Mouse (Mus musculus) hindbrain, embryonic 11.5 days (tissue): ENCODE results near the gene Ciao1. TPM values are rescaled to one million over a fixed set of nuclear protein-coding genes. Genes with fewer than 3 reads are reported as not detected.
"Not testable (repeated sequence)": the region's sequence is repeated elsewhere in the genome, so short reads cannot be mapped to it uniquely, and the experiment has no call there.

Experiments
- ATAC-seq: fragments of 200-750 bp; cut with Nextera tagmentation; 2 replicates; pipeline ENCODE4 v1.8.0; 2017; ENCODE audit warnings: mild to moderate bottlenecking, moderate TSS enrichment, moderate library complexity; ENCODE audit not compliant: low FRiP score
- DNase-seq: peaks from one replicate; pipeline ENCODE4 v3.0.0-alpha.2; 2015; ENCODE audit warnings: low spot score
- H3K27ac ChIP-seq: fragments of 300-500 bp; sonication (generic); 2 replicates; pipeline ENCODE4 v1.5.1; 2014; ENCODE audit warnings: mild to moderate bottlenecking, low read depth, low read length
- H3K27me3 ChIP-seq: fragments of 300-500 bp; sonication (generic); 2 replicates; pipeline ENCODE4 v1.6.1; 2014; ENCODE audit warnings: mild to moderate bottlenecking, low read length, moderate library complexity, mixed read lengths; ENCODE audit not compliant: control insufficient read depth, insufficient read depth
- H3K36me3 ChIP-seq: fragments of 300-500 bp; sonication (generic); 2 replicates; pipeline ENCODE4 v1.6.1; 2014; ENCODE audit warnings: mild to moderate bottlenecking, low read length, moderate library complexity, mixed read lengths; ENCODE audit not compliant: control insufficient read depth, insufficient read depth
- H3K4me1 ChIP-seq: fragments of 300-500 bp; sonication (generic); replicated peaks from 2 replicates; pipeline ENCODE4 v1.6.1; 2014; ENCODE audit warnings: low read length, mixed read lengths; ENCODE audit not compliant: control insufficient read depth, insufficient read depth
- H3K4me2 ChIP-seq: fragments of 300-500 bp; sonication (generic); replicated peaks from 2 replicates; pipeline ENCODE4 v1.6.1; 2014; ENCODE audit warnings: mild to moderate bottlenecking, low read depth, low read length
- H3K4me3 ChIP-seq: fragments of 300-500 bp; sonication (generic); 2 replicates; pipeline ENCODE4 v1.5.1; 2014; ENCODE audit warnings: low read depth, low read length
- H3K9ac ChIP-seq: fragments of 300-500 bp; sonication (generic); 2 replicates; pipeline ENCODE4 v1.6.1; 2014; ENCODE audit warnings: low read depth, low read length
- H3K9me3 ChIP-seq: fragments of 300-500 bp; sonication (generic); 2 replicates; pipeline ENCODE4 v1.6.1; 2016; ENCODE audit warnings: low read length; ENCODE audit not compliant: control insufficient read depth
- WGBS: fragments of 180-500 bp; shearing (Covaris S2); extraction: QIAGEN DNeasy Blood & Tissue Kit; methylation state at CpG from one replicate; pipeline ENCODE4 v1.1.7; 2014; 5-methylcytosine and 5-hydroxymethylcytosine counted together
- polyA plus RNA-seq: library from polyadenylated mRNA; unstranded; fragments of >200 nt; fragmentation: Nextera tagmentation; extraction: Ambion mirVana; gene quantifications from 2 replicates; pipeline ENCODE4 v1.2.1, GENCODE M21; 2014

Gene Ciao1
- polyA plus RNA-seq, 1 experiment from 2014 or later = 57.9 TPM

- no peak overlapping the region for H3K27ac ChIP-seq
- H3K27me3 ChIP-seq = no peaks in the 10 kb centered on the region
- H3K4me3 ChIP-seq = no peak overlapping the region
- H3K36me3 ChIP-seq = peaks cover 25% of the 10 kb centered on the region
- no peak overlapping the region for H3K9ac ChIP-seq
- no peak for ATAC-seq
- no peaks in the 10 kb centered on the region for H3K9me3 ChIP-seq
- H3K4me1 ChIP-seq = no peaks in the 10 kb centered on the region
- no peak overlapping the region for H3K4me2 ChIP-seq
- 98% methylated on average over 5 of the region's 5 CpGs for WGBS
- no peak for DNase-seq
Measured at GRCm38 (mm10) chr2:127217746-127218145, 29.9 kb downstream of the Ciao1 start.

GRCm38 (mm10) chr2:127210701-127211100 lies 36.9 kb downstream of the Ciao1 start:
- DNase-seq = no peak
- H3K4me1 ChIP-seq = no peaks in the 10 kb centered on the region; the same call in 1 of the 2 replicates
- H3K27me3 ChIP-seq = no peaks in the 10 kb centered on the region
- H3K4me3 ChIP-seq = no peak overlapping the region
- H3K9me3 ChIP-seq = no peaks in the 10 kb centered on the region
- H3K27ac ChIP-seq = no peak overlapping the region
- no peak for ATAC-seq
- peaks cover 19% of the 10 kb centered on the region; the same call in 1 of the 2 replicates for H3K36me3 ChIP-seq
- no peak overlapping the region for H3K9ac ChIP-seq
- H3K4me2 ChIP-seq = no peak overlapping the region
- 95% methylated on average over 11 of the region's 11 CpGs for WGBS

GRCm38 (mm10) chr2:127208452-127208769 lies 39.2 kb downstream of the Ciao1 start:
- ATAC-seq = peak; percentile 85; the same call in 1 of the 2 replicates
- Histone ChIP-seq H3K36me3 (peaks cover 15% of the 10 kb centered on the region; the same call in 1 of the 2 replicates), H3K27ac (no peak overlapping the region), H3K4me3 (peak overlapping the region; percentile 89), H3K9me3 (no peaks in the 10 kb centered on the region), H3K27me3 (no peaks in the 10 kb centered on the region), H3K9ac (peak overlapping the region; percentile 80), H3K4me1 (no peaks in the 10 kb centered on the region; the same call in 1 of the 2 replicates), H3K4me2 (peak overlapping the region; percentile 83)
- WGBS = under 1% methylated on average over 17 of the region's 17 CpGs
- no peak for DNase-seq

- H3K9me3 ChIP-seq = no peaks in the 10 kb centered on the region
- no peaks in the 10 kb centered on the region; the same call in 1 of the 2 replicates for H3K4me1 ChIP-seq
- peak; percentile 96 for DNase-seq
- H3K9ac ChIP-seq = peak within 1 kb of the TSS; percentile 80
- ATAC-seq = peak; percentile 98
- H3K27ac ChIP-seq = no peak within 1 kb of the TSS
- H3K4me3 ChIP-seq = peak within 1 kb of the TSS; percentile 89
- H3K4me2 ChIP-seq = peak within 1 kb of the TSS; percentile 83
- peaks cover 15% of the 10 kb centered on the region; the same call in 1 of the 2 replicates for H3K36me3 ChIP-seq
- WGBS = 13% methylated on average over 36 of the region's 36 CpGs
- no peaks in the 10 kb centered on the region for H3K27me3 ChIP-seq
Measured at GRCm38 (mm10) chr2:127207547-127208451, 39.8 kb downstream of the Ciao1 start, which contains the start of the genes 1810024B03Rik and Snrnp200. TSS of gene 1810024B03Rik (minus strand) at chr2:127208280. TSS of gene Snrnp200 (plus strand) at chr2:127208386.

- WGBS = 96% methylated on average over 2 of the region's 2 CpGs
- H3K36me3 ChIP-seq = peaks cover 10% of the 10 kb centered on the region; the same call in 1 of the 2 replicates
- H3K27me3 ChIP-seq = no peaks in the 10 kb centered on the region
- ATAC-seq = no peak
- H3K9ac ChIP-seq = no peak overlapping the region
- no peak overlapping the region for H3K27ac ChIP-seq
- DNase-seq = no peak
- H3K9me3 ChIP-seq = no peaks in the 10 kb centered on the region
- no peak overlapping the region for H3K4me3 ChIP-seq
- H3K4me2 ChIP-seq = no peak overlapping the region
- H3K4me1 ChIP-seq = no peaks in the 10 kb centered on the region; the same call in 1 of the 2 replicates
Measured at GRCm38 (mm10) chr2:127206916-127207315, 40.7 kb downstream of the Ciao1 start.

GRCm38 (mm10) chr2:127205936-127206335 lies 41.7 kb downstream of the Ciao1 start:
- H3K27me3 ChIP-seq, ATAC-seq, H3K9me3 ChIP-seq, H3K27ac ChIP-seq, H3K4me1 ChIP-seq, DNase-seq, H3K36me3 ChIP-seq, H3K9ac ChIP-seq, H3K4me3 ChIP-seq, H3K4me2 ChIP-seq: not testable (repeated sequence)
- WGBS = 90% methylated on average over 4 of the region's 4 CpGs

- 46% methylated on average over 3 of the region's 3 CpGs for WGBS
- Histone ChIP-seq H3K4me3 (no peak overlapping the region), H3K27me3 (no peaks in the 10 kb centered on the region), H3K9me3 (no peaks in the 10 kb centered on the region), H3K9ac (no peak overlapping the region), H3K4me1 (no peaks in the 10 kb centered on the region; the same call in 1 of the 2 replicates), H3K27ac (no peak overlapping the region), H3K36me3 (no peaks in the 10 kb centered on the region), H3K4me2 (no peak overlapping the region)
- peak; percentile 77 for DNase-seq
- ATAC-seq = no peak
Measured at GRCm38 (mm10) chr2:127204932-127205331, 42.7 kb downstream of the Ciao1 start.
